Mouse (Mus musculus): ENCODE data around the gene Gjd2.

Gjd2 gene

GRCm38 (mm10) chr2:114012749-114013211 lies 639 bp downstream of the Gjd2 start:
- no peak for DNase-seq

- DNase-seq: peak; percentile 4
These were observed 1.6 kb downstream of the Gjd2 start for GRCm38 (mm10) chr2:114011838-114012237.

- DNase-seq: no peak
These were observed 5.1 kb downstream of the Gjd2 start for GRCm38 (mm10) chr2:114008321-114008720.

GRCm38 (mm10) chr2:113997484-113997883 lies 15.9 kb downstream of the Gjd2 start:
- DNase-seq: no peak

GRCm38 (mm10) chr2:113996930-113997329 lies 16.5 kb downstream of the Gjd2 start:
- no peak for DNase-seq

GRCm38 (mm10) chr2:113984890-113985289 lies 28.5 kb downstream of the Gjd2 start:
- DNase-seq: no peak

GRCm38 (mm10) chr2:113980664-113981063 lies 32.8 kb downstream of the Gjd2 start:
- DNase-seq: no peak

GRCm38 (mm10) chr2:113978151-113978771 lies 35.2 kb downstream of the Gjd2 start:
- no peak for DNase-seq

- DNase-seq: no peak
These were observed 39.5 kb downstream of the Gjd2 start for GRCm38 (mm10) chr2:113973950-113974349.

GRCm38 (mm10) chr2:113966421-113966820 lies 47.0 kb downstream of the Gjd2 start:
- DNase-seq: no peak
